Mouse (Mus musculus) heart, embryonic 16.5 days (tissue): ENCODE data around the gene Nexn. TPM values are rescaled to one million over a fixed set of nuclear protein-coding genes. Genes with fewer than 3 reads are reported as not detected.

Experiments
- ATAC-seq: fragments of 200-750 bp; cut with Nextera tagmentation; replicated peaks from 2 replicates; pipeline ENCODE4 v1.8.0; 2017; ENCODE audit warnings: moderate number of reproducible peaks; ENCODE audit not compliant: insufficient read depth, low FRiP score; ENCODE audit errors: extremely low read depth
- H3K27ac ChIP-seq: fragments of 300-500 bp; sonication (generic); 2 replicates; pipeline ENCODE4 v1.5.1; 2014; ENCODE audit warnings: mild to moderate bottlenecking, low read length, control low read depth, moderate library complexity
- H3K27me3 ChIP-seq: fragments of 300-500 bp; sonication (generic); 2 replicates; pipeline ENCODE4 v1.6.1; 2014; ENCODE audit warnings: low read length, mixed read lengths; ENCODE audit not compliant: control insufficient read depth, insufficient read depth
- H3K36me3 ChIP-seq: fragments of 300-500 bp; sonication (generic); 2 replicates; pipeline ENCODE4 v1.6.1; 2014; ENCODE audit not compliant: control insufficient read depth, insufficient read depth
- H3K4me1 ChIP-seq: fragments of 300-500 bp; sonication (generic); 2 replicates; pipeline ENCODE4 v1.6.1; 2014; ENCODE audit warnings: low read length, mixed read lengths; ENCODE audit not compliant: control insufficient read depth, insufficient read depth
- H3K4me2 ChIP-seq: fragments of 300-500 bp; sonication (generic); 2 replicates; pipeline ENCODE4 v1.6.1; 2014; ENCODE audit warnings: low read depth, mild to moderate bottlenecking, control low read depth, low read length
- H3K4me3 ChIP-seq: fragments of 300-500 bp; sonication (generic); 2 replicates; pipeline ENCODE4 v1.5.1; 2014; ENCODE audit warnings: mild to moderate bottlenecking, control low read depth, low read length
- H3K9ac ChIP-seq: fragments of 300-500 bp; sonication (generic); 2 replicates; pipeline ENCODE4 v1.6.1; 2014; ENCODE audit warnings: low read length, control low read depth
- H3K9me3 ChIP-seq: fragments of 300-500 bp; sonication (generic); replicated peaks from 2 replicates; pipeline ENCODE4 v1.6.1; 2016; ENCODE audit warnings: low read length; ENCODE audit not compliant: control insufficient read depth
- WGBS: fragments of 180-500 bp; shearing (Covaris S2); extraction: QIAGEN DNeasy Blood & Tissue Kit; methylation state at CpG from one replicate; pipeline ENCODE4 v1.1.7; 2014; 5-methylcytosine and 5-hydroxymethylcytosine counted together
- polyA plus RNA-seq: library from polyadenylated mRNA; unstranded; fragments of >200 nt; fragmentation: Nextera tagmentation; extraction: Ambion mirVana; gene quantifications from 2 replicates; pipeline ENCODE4 v1.2.1, GENCODE M21; 2015

Nexn gene
- polyA plus RNA-seq, 1 experiment from 2014 or later = 231 TPM

DNA sequence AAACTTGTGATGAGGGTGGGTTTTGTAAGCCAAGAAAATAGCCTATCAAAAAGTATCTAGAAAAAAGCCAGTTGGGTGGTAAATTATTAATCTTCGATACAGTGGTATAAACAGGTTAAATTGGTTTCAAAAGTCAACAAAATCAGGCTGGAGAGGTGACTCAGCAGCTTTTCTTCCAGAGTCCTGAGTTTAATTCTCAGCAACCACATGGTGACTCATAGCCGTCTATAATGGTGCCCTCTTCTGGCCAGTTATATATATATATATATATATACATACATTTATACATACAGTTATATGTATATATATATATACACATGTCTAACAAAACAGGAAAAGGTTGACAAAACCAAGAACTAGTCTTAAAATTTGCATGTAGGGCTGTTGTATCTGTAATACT is 27.3 kb downstream of the Nexn start:
- no peak overlapping the region for H3K27ac ChIP-seq
- no peaks in the 10 kb centered on the region for H3K9me3 ChIP-seq
- no peak overlapping the region for H3K4me2 ChIP-seq
- no peak for ATAC-seq
- no peaks in the 10 kb centered on the region for H3K4me1 ChIP-seq
- H3K27me3 ChIP-seq = no peaks in the 10 kb centered on the region
- no peak overlapping the region for H3K4me3 ChIP-seq
- 53% methylated on average over 2 of the region's 2 CpGs for WGBS
- H3K9ac ChIP-seq = no peak overlapping the region
- peaks cover 45% of the 10 kb centered on the region for H3K36me3 ChIP-seq

DNA sequence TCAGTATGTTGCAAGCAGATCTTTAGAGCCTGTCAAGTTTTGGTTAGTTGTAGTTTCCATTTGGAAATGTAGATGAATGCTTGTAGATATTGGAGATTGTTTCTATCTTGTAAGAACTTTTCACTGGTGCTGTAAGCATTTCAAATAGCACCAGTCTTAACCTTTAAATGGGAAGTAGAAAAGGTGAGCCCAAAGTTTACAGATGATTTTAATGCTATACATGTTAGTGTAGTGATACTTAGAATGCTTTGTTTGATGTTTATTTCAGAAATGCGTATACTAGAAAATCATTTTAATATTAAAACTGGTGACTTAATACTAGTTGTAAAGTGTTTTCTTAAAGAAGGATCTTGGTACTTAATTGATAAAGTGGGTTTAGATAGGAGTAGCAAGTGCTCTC is 30.3 kb downstream of the Nexn start:
- Histone ChIP-seq H3K9me3 (no peaks in the 10 kb centered on the region), H3K27ac (no peak overlapping the region), H3K9ac (no peak overlapping the region), H3K36me3 (peaks cover 37% of the 10 kb centered on the region), H3K4me1 (no peaks in the 10 kb centered on the region), H3K27me3 (no peaks in the 10 kb centered on the region), H3K4me3 (no peak overlapping the region), H3K4me2 (no peak overlapping the region)
- WGBS = 94% methylated on average over 1 of the region's 1 CpGs
- ATAC-seq = no peak

DNA sequence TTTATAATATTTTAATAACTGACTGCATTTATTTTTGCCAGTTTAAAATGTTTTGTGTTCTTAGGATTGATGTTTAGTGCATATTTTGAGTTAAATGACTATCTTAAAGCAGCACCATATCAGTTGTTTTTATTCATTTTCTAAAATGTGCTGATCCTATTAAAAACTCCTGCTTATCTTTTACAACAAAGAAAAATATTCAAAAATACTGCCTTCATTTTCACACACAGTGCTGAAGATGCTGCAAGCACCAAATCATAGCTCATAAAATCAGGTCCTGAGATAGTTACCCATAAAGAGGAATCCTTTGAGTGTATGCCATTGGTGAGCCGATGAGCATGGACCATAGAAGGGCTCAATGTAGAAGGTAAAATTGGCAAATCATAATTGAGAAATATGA is 30.9 kb downstream of the Nexn start:
- no peaks in the 10 kb centered on the region for H3K9me3 ChIP-seq
- H3K4me3 ChIP-seq = no peak overlapping the region
- H3K27me3 ChIP-seq = no peaks in the 10 kb centered on the region
- no peak overlapping the region for H3K27ac ChIP-seq
- peaks cover 32% of the 10 kb centered on the region for H3K36me3 ChIP-seq
- WGBS = 79% methylated on average over 1 of the region's 1 CpGs
- H3K4me1 ChIP-seq = no peaks in the 10 kb centered on the region
- ATAC-seq = no peak
- H3K4me2 ChIP-seq = no peak overlapping the region
- H3K9ac ChIP-seq = no peak overlapping the region

DNA sequence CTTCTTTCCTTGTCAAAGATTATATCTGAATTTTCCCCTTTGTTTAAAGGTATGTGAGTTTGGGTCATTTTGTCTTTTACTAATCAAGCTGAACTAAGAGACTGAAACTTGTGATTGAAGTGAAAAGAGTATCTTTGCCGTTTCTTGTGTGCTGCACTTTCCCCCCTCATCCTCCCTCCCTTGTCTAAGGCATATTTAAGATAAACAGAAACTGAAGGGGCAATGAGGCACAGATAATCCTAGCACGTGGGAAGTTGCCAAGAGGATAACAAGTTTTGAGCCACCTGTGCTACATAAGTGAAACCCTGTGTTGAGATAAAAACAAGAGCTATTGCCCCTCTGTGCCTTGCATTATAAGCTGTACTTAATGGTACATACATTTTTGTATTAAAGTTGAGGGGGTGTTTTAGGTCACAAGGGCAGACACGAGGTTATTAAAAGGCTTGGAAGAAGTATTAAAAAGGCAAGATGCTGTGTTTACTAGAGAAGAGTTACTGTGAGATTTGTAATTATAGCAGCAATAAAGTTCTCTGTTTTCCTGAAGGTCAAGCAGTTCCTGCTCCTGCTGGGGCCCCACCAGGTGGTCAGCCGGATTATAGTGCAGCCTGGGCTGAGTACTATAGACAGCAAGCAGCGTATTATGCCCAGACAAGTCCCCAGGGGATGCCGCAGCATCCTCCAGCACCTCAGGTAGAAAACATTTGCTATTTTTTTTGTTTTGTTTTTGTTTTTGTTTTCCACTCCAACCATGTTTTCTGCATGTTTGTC is 34.6 kb downstream of the Nexn start:
- H3K36me3 ChIP-seq = peaks cover 35% of the 10 kb centered on the region
- peak overlapping the region; percentile 6 for H3K27ac ChIP-seq
- 50% methylated on average over 6 of the region's 6 CpGs for WGBS
- H3K9me3 ChIP-seq = no peaks in the 10 kb centered on the region
- no peak overlapping the region for H3K4me2 ChIP-seq
- no peaks in the 10 kb centered on the region for H3K27me3 ChIP-seq
- ATAC-seq = no peak
- H3K4me3 ChIP-seq = no peak overlapping the region
- no peak overlapping the region for H3K9ac ChIP-seq
- H3K4me1 ChIP-seq = no peaks in the 10 kb centered on the region

DNA sequence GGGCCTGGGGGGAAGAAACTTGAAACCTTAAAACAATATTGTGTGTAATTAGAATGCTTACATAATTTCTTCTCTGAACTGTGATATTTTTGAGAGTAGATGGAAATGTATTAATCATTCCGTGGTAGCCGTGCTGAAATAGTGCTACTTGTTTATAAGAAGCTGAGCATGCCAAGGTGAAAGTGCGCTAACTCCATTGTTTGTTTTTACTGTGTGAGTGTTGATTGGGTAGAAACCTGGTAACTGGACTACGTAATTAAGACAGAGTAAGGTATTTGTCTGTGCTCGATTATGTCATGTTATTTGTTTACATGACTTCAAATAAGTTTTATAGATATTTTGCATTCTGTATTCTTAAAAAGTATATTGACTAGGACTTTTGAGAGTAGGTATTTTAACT is 36.9 kb downstream of the Nexn start:
- Histone ChIP-seq H3K27ac (no peak overlapping the region), H3K4me1 (no peaks in the 10 kb centered on the region), H3K4me2 (no peak overlapping the region), H3K4me3 (no peak overlapping the region), H3K36me3 (peaks cover 49% of the 10 kb centered on the region), H3K27me3 (no peaks in the 10 kb centered on the region), H3K9me3 (0 out of 2 replicates have a peak, but pooled peaks cover 4% of the 10 kb centered on the region), H3K9ac (no peak overlapping the region)
- 91% methylated on average over 5 of the region's 5 CpGs for WGBS
- ATAC-seq = no peak

DNA sequence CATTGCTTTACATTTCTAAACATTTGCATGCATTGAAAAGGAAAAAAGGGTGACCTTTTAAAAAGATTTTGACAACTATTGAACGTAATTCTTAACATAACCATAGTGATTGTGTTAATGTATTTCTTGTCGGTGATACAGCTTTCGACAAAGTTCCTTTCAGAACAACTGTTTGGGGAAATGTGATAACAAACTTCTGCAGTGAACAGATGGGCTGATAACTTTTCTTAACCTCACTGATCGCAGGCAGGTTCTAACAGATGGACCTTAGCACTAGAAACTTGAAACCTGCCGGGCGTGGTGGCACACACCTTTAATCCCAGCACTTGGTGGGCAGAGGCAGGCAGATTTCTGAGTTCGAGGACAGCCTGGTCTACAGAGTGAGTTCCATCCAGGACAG is 37.3 kb downstream of the Nexn start:
- H3K9ac ChIP-seq = no peak overlapping the region
- H3K27ac ChIP-seq = no peak overlapping the region
- 92% methylated on average over 7 of the region's 7 CpGs for WGBS
- H3K4me2 ChIP-seq = no peak overlapping the region
- 0 out of 2 replicates have a peak, but pooled peaks cover 4% of the 10 kb centered on the region for H3K9me3 ChIP-seq
- H3K27me3 ChIP-seq = no peaks in the 10 kb centered on the region
- no peak for ATAC-seq
- H3K4me3 ChIP-seq = no peak overlapping the region
- H3K4me1 ChIP-seq = no peaks in the 10 kb centered on the region
- H3K36me3 ChIP-seq = peaks cover 53% of the 10 kb centered on the region

DNA sequence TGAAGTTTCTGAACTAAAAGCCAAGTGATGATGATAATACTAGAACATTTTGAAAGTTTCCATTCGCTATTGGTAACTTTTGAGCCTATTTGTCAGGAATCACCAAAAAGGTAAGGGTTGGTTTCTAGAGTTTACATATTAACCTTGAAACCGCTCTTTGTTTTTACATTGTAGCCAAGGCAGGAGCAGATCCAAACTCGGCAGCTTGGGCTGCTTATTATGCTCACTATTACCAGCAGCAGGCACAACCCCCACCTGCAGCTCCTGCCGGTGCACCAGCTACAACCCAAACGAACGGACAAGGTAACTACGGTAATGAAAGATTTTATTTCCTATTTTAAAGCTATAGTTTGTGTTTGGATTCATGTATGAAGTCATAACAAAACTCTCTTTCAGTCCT is 40.2 kb downstream of the Nexn start:
- Histone ChIP-seq H3K9me3 (0 out of 2 replicates have a peak, but pooled peaks cover 4% of the 10 kb centered on the region), H3K4me3 (no peak overlapping the region), H3K27me3 (no peaks in the 10 kb centered on the region), H3K9ac (no peak overlapping the region), H3K4me2 (no peak overlapping the region), H3K27ac (no peak overlapping the region), H3K4me1 (no peaks in the 10 kb centered on the region), H3K36me3 (peaks cover 66% of the 10 kb centered on the region)
- 87% methylated on average over 7 of the region's 7 CpGs for WGBS
- no peak for ATAC-seq

DNA sequence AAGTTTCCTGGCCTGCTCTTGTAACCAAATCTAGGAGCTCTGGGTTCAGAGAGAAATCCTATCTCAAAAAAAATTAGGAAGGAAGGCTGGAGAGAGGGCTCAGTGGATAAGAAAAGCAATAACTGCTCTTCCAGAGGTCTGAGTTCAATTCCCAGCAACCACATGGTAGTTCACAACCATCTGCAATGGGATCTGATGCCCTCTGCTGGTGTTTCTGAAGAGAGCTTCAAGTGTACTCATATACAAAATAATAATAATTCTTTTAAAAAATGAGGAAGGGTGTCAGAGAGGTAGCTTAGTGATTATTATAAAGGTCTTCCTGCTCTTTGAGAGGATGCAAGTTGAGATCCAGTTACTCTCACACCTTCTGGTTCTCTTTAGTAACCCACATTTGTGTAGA is 41.2 kb downstream of the Nexn start:
- no peak overlapping the region for H3K4me3 ChIP-seq
- H3K27ac ChIP-seq = no peak overlapping the region
- H3K4me2 ChIP-seq = no peak overlapping the region
- no peaks in the 10 kb centered on the region for H3K4me1 ChIP-seq
- peaks cover 72% of the 10 kb centered on the region for H3K36me3 ChIP-seq
- H3K9me3 ChIP-seq = 0 out of 2 replicates have a peak, but pooled peaks cover 4% of the 10 kb centered on the region
- no peak for ATAC-seq
- no peak overlapping the region for H3K9ac ChIP-seq
- H3K27me3 ChIP-seq = no peaks in the 10 kb centered on the region

DNA sequence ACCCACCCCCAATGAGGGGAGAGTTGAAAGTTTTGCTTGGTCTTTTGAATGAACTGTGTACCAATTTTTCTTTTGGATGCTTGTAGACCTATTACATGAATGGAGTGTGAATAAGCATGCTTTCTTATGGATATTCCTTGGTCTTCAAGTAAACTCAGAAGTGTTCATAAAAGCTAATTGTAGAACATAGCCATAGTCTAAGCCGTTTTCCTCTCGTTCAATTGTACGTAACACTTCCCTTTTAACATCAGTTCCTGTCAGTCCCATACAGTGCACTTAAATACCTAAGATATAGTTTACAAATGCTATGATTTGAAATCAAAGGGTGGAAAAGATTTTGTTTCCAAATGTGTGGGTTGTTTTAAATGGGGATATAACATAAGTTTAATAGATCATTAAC is 52.7 kb downstream of the Nexn start:
- H3K9ac ChIP-seq = no peak overlapping the region
- no peaks in the 10 kb centered on the region for H3K27me3 ChIP-seq
- ATAC-seq = no peak
- H3K4me1 ChIP-seq = peaks cover 23% of the 10 kb centered on the region
- no peak overlapping the region; the same call in 1 of the 2 replicates for H3K4me3 ChIP-seq
- no peaks in the 10 kb centered on the region for H3K9me3 ChIP-seq
- no peak overlapping the region for H3K27ac ChIP-seq
- peaks cover 15% of the 10 kb centered on the region for H3K36me3 ChIP-seq
- peak overlapping the region; percentile 86 for H3K4me2 ChIP-seq
- WGBS = 22% methylated on average over 3 of the region's 3 CpGs
